Mouse (Mus musculus) neutrophil, adult 5-6 weeks (primary cell): ENCODE measurements around the gene Tnip3. TPM values are rescaled to one million over a fixed set of nuclear protein-coding genes. Genes with fewer than 3 reads are reported as not detected.

Experiments used
- total RNA-seq: library from RNA; stranded (forward); fragments of 200-1000 nt; gene quantifications from 2 replicates; pipeline ENCODE4 v1.2.3, GENCODE M21; 2017

Tnip3 gene
- total RNA-seq, 1 experiment from 2014 or later: 1.0 TPM

Other genes with a start within 250 kb of the Tnip3 start
- gene C130060K24Rik, start 144.2 kb upstream of the Tnip3 start, total RNA-seq: not detected in 2 replicates
- 0.37 and 3.5 TPM in 2 replicates for gene Ndnf, start 146.3 kb downstream of the Tnip3 start, total RNA-seq